Mouse (Mus musculus) thymus, adult 2 months (tissue): ENCODE results near the gene Sbk1. TPM values are rescaled to one million over a fixed set of nuclear protein-coding genes. Genes with fewer than 3 reads are reported as not detected.

Experiments
- DNase-seq: peaks from one replicate; pipeline ENCODE4 v3.0.0; 2021
- H3K27ac ChIP-seq: fragments of 200-500 bp; 2 replicates; pipeline ENCODE4 v1.5.1; 2012; ENCODE audit warnings: low read length, control low read depth; ENCODE audit not compliant: control insufficient read depth, insufficient read depth
- H3K27me3 ChIP-seq: fragments of 200-500 bp; 2 replicates; pipeline ENCODE4 v1.6.1; 2012; ENCODE audit warnings: mild to moderate bottlenecking, low read length, moderate library complexity, mixed read lengths; ENCODE audit not compliant: control insufficient read depth, insufficient read depth
- H3K36me3 ChIP-seq: fragments of 200-500 bp; 2 replicates; pipeline ENCODE4 v1.6.1; 2012; ENCODE audit warnings: mild to moderate bottlenecking, low read length, moderate library complexity; ENCODE audit not compliant: control insufficient read depth, insufficient read depth
- H3K4me1 ChIP-seq: fragments of 200-500 bp; replicated peaks from 2 replicates; pipeline ENCODE4 v1.6.1; 2012; ENCODE audit warnings: low read length; ENCODE audit not compliant: control insufficient read depth, insufficient read depth
- H3K4me3 ChIP-seq: fragments of 200-500 bp; 2 replicates; pipeline ENCODE4 v1.5.1; 2012; ENCODE audit warnings: mild to moderate bottlenecking, low read length, control low read depth, moderate library complexity; ENCODE audit not compliant: control insufficient read depth, insufficient read depth
- CTCF ChIP-seq: fragments of 200-500 bp; IDR thresholded peaks from 2 replicates; pipeline ENCODE4 v1.5.1; 2012; ENCODE audit warnings: mild to moderate bottlenecking, control low read depth, low read length, moderate library complexity, borderline replicate concordance; ENCODE audit not compliant: control insufficient read depth, poor library complexity, insufficient read depth; ENCODE audit errors: extremely low read depth
- POLR2A ChIP-seq: fragments of 200-500 bp; IDR thresholded peaks from 2 replicates; pipeline ENCODE4 v1.6.1; 2012; ENCODE audit warnings: mild to moderate bottlenecking, low read length, control low read depth, moderate library complexity; ENCODE audit not compliant: control insufficient read depth, poor library complexity, insufficient read depth; ENCODE audit errors: extremely low read depth
- WGBS: fragments of 180-500 bp; shearing (Covaris S2); methylation state at CpG from one replicate; pipeline ENCODE4 v1.1.7; 2018; 5-methylcytosine and 5-hydroxymethylcytosine counted together
- polyA plus RNA-seq: library from polyadenylated mRNA; depleted of rRNA; stranded (reverse); fragments of >200 nt; gene quantifications from 2 replicates; pipeline ENCODE4 v1.2.3, GENCODE M21; 2012; rRNA removed

The Sbk1 gene
- 78.1 and 82.0 TPM in 2 replicates for polyA plus RNA-seq

DNA sequence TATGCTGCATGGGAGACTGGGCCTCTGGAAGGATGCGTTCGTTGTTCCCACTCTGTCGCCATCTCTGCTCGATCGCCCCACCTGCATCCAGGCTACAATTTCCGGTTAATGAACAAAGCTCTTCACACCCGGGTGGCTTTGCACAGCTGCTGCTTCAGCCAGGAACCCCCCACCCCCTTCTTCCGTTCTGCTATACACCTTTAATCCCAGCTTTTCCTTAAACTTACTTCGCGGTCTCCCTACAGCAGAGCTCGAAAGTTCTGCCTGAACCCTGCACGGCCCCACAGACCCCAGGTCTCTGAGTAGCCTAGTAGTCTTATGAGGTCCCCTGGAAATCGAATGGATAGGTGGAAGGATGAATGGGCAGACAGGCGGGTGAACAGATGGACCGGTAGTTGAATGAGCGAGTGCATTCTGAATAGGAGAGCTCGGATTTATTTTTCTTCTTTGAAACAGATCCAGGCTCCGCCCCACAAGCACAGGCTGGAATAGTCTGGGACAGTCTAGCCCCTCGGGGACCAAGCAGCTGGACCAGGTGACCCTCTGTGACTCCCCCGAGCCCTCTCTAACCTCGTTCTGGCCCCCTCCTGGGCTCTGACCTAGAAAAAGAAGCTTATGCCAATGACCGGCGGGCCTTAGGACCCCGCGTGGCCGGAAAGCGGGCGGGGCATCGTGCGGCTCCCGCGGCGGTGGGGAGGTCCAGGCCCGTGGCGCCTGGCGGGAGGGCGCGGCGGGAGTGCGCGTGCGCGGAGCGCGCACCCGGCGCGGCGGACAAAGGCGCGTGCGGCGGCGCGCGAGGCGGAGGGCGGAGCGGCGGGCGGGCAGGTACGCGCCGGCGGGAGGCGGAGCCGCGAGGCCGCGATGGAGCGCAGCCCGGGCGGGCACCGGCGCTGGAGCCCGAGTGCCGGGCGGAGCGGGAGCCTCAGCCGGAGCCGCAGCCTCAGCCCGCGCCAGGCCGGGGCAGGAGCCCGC is at the start of gene Sbk1:
Gene Sbk1, plus strand, starts transcription at position 908 of the 972 bp plus-strand sequence.
- H3K27ac ChIP-seq: peak within 1 kb of the TSS; percentile 91
- WGBS: 2% methylated on average over 85 of the region's 85 CpGs
- TF ChIP-seq CTCF (no peak), POLR2A (peak; percentile 61)
- DNase-seq: peak; percentile 90
- H3K36me3 ChIP-seq: no peaks in the 10 kb centered on the region; the same call in 1 of the 2 replicates
- no peaks in the 10 kb centered on the region for H3K27me3 ChIP-seq
- H3K4me1 ChIP-seq: peaks cover 50% of the 10 kb centered on the region
- H3K4me3 ChIP-seq: peak within 1 kb of the TSS; percentile 89

DNA sequence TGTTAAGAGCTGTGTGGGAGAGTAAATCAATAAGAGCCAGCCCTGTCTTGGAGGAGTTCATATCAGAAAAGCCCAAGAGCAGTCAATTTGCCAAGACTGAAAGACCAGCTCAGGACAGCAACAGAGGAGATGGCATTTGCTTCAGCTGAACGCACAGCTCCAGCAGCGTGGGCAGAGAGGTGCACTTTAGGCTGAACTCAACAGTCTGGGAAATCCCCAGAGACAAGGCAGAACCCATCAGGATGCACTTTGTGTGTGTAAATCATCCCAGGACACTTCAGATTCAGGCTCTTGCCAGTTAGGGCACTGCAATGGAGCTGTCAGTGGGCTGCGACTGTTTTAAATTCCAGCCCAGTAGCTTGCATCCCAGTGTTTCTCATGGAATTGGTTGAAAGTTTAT is 49.7 kb upstream of the Sbk1 start:
- Histone ChIP-seq H3K36me3 (no peaks in the 10 kb centered on the region), H3K4me3 (no peak overlapping the region), H3K27ac (no peak overlapping the region), H3K27me3 (no peaks in the 10 kb centered on the region), H3K4me1 (no peaks in the 10 kb centered on the region)
- WGBS: 84% methylated on average over 3 of the region's 3 CpGs
- TF ChIP-seq CTCF: no peak
- no peak for TF ChIP-seq POLR2A
- DNase-seq: no peak

DNA sequence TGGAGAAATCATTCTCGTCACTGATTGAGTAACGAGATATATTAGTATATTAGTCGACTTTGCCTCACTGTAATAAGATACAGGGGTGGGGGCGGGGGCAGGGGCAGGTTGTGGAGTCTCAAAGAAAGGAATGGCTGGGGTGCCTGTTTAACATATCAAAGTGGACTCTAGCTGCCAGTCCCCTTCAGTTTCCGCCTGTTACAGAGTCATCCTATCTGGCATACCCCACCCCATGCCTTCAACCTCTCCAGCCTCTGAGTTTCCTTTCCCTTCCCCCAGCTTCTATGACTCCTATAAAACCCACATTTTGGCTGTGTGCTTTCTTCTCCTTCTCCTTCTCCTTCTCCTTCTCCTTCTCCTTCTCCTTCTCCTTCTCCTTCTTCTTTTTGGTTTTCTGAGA is 46.3 kb upstream of the Sbk1 start:
- Histone ChIP-seq H3K27me3 (no peaks in the 10 kb centered on the region), H3K36me3 (no peaks in the 10 kb centered on the region), H3K4me1 (peaks cover 10% of the 10 kb centered on the region), H3K27ac (no peak overlapping the region), H3K4me3 (no peak overlapping the region)
- no peak for DNase-seq
- 80% methylated on average over 5 of the region's 5 CpGs for WGBS
- TF ChIP-seq CTCF (no peak), POLR2A (no peak)

DNA sequence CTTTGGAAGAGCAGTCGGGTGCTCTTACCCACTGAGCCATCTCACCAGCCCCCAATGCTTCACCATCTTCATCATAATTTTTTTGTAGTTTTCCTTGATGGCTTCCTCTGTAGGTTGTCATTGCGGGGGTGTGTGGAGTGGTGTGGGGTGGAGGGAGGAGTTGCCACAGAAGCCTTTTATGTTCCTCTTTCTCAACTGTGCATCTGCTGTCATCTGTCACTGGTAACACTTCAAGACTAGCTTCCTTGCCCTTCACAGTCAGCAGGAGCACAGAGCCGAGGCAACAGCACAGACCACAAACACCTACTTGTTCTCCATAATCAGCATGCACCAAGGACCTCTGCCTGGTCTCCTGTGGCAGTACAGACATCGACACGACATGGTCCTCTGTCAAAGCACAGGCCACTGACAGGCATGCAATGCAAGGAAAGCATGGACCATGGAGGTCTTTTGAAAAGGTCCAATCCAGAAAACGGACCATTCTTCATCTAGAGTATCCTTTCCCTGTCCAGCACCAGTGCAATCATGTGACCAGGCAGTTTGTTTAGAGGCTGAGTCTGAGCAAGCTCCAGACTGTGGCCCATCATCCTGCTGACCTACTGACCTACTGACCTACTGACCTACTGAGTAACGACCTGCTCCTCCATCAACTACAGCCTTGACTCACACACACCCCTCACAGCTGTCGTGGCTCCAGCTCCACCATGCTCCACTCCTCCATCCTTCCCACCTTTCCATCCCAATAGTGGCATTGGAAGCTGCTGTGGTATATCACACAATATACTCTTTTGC is 41.9 kb upstream of the Sbk1 start:
- Histone ChIP-seq H3K4me1 (peaks cover 13% of the 10 kb centered on the region), H3K4me3 (no peak overlapping the region), H3K36me3 (no peaks in the 10 kb centered on the region), H3K27me3 (no peaks in the 10 kb centered on the region), H3K27ac (peak overlapping the region; percentile 62)
- TF ChIP-seq CTCF: no peak
- TF ChIP-seq POLR2A: no peak
- 14% methylated on average over 8 of the region's 8 CpGs for WGBS
- DNase-seq: peak; percentile 65

DNA sequence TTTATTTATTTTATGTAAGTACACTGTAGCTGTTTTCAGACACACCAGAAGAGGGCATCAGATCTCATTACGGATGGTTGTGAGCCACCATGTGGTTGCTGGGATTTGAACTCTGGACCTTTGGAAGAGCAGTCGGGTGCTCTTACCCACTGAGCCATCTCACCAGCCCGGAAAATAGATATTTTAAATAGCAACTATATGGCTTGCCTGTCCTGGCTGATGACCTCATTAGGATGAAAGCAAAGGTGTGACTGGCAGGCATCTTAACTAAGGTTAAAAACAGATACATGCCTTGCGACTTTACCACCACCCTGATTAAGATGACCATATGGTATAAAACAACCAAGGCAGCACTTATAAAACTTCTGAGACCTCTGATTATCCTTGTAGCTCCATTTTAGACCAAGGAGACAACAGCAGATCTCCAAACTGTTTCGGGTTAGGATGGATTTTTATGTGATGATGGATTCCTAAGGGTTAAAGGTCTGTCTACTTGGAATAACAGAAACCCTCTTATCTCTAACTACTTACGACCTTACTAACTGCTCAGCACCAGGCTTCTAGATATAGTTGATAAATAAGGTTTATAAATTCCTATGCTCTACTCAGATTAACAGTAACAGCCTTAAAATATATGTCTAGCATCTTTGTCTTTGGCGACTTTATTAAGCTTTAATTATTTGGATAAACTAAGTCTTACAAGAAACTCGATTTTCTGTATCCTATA is 39.9 kb upstream of the Sbk1 start:
- 94% methylated on average over 8 of the region's 8 CpGs for WGBS
- no peak for DNase-seq
- no peaks in the 10 kb centered on the region for H3K27me3 ChIP-seq
- H3K27ac ChIP-seq: no peak overlapping the region
- no peak overlapping the region for H3K4me3 ChIP-seq
- H3K4me1 ChIP-seq: peaks cover 27% of the 10 kb centered on the region
- no peak for TF ChIP-seq CTCF
- TF ChIP-seq POLR2A: no peak
- no peaks in the 10 kb centered on the region for H3K36me3 ChIP-seq

DNA sequence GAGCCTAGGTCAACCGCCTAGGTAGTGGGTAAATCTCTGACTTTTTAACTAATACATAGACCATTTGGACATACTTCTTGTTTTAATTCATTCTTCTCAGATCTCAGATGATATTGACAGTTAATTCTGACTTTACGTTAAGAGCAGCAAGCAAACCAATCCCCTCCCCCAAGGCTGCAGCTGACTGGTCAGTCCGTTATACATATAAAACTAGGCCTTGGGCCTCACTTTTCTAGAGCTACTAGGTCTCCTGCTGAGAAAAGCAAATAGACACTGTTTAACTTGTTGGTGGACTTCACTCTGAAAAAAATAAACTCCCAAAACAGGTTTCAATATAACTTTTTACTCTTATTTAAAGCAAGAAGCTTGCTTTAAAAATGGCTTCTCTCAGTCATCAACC is 37.8 kb upstream of the Sbk1 start:
- WGBS: 97% methylated on average over 3 of the region's 3 CpGs
- Histone ChIP-seq H3K27ac (no peak overlapping the region), H3K4me3 (no peak overlapping the region), H3K36me3 (no peaks in the 10 kb centered on the region), H3K27me3 (no peaks in the 10 kb centered on the region), H3K4me1 (peaks cover 28% of the 10 kb centered on the region)
- DNase-seq: no peak
- TF ChIP-seq POLR2A (no peak), CTCF (no peak)
